Mouse (Mus musculus) monocyte, adult 2 months (primary cell): ENCODE measurements around the gene Bloc1s3.
"Not testable (repeated sequence)": the region's sequence is repeated elsewhere in the genome, so short reads cannot be mapped to it uniquely, and the experiment has no call there.

Experiments
- DNase-seq, 2 experiments: peaks; one replicate each; pipeline ENCODE4 v3.0.0; 2022; ENCODE audit warnings: low spot score in 2 of 2, low read depth in 1 of 2

Bloc1s3 gene

DNA sequence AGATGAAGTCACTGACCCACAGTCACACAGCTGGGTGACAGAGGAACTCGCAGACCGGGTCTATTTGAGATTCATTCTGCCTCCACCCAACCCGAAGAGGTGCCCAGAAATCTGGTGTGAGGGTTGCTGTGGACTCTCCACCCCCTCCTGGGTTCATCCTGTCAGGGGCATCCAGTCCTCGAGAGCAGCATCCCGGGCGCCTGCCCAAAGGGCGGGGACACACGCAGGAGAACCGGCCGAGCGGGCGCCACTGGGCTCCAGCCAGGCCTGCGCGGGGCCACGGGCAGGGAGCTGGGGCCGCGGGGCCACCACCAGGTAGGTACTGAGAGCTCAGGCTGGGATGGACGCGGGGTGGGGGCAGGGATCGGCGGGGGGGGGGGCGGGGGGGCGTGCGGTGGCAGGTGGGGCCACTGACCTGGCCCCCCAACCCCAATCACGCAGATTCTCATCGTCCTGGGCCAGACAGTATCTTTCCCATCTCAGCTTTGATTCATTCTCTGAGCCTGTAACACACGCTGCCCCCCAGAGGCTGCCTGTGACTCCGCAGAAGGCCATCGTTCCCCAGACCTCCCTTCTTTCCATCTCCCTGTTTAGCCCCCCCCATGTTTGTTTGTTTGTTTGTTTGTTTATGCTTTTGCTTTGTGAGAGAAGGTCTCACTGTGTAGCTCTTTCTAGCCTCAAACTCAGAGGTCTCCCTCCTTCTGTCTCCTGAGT is 9.6 kb upstream of the Bloc1s3 start, which contains the start of gene Nkpd1:
Nkpd1 (plus strand) TSS at position 187 of the 714 bp plus-strand sequence.
- no peak for DNase-seq

- DNase-seq, result no peak
Observed at GRCm38 (mm10) chr7:19512353-19512752, 4.2 kb upstream of the Bloc1s3 start.

DNA sequence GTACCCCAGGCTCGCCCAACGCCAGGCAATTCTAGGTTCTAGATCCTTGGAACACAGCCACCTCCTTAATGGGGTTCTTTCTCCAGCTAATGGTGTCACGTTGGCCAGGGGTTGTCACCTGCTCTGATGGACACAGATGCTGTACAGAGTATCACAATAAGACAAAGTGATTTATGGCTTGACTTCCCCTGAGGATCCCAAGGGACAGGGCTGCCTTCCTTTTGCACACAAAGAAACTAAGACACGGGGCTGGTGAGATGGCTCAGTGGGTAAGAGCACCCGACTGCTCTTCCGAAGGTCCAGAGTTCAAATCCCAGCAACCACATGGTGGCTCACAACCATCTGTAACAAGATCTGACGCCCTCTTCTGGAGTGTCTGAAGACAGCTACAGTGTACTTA is 3.8 kb upstream of the Bloc1s3 start:
- DNase-seq, result not testable (repeated sequence)

DNA sequence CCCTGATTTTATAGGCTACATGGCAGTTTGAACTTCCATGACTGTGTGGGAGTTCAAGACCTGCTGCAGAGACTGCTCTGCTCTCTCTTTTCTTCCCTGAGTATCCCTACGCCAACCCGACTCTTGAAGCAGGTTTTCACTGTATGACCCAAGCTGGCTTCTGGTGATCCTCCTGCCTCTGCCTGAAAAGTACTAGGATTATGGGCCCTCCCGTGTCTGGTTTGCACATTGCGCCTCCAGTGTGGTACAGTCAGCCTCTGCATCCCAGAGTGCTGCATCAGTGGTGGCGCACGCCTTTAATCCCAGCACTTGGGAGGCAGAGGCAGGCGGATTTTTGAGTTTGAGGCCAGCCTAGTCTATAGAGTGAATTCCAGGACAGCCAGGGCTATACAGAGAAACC is 1.6 kb upstream of the Bloc1s3 start:
- no peak for DNase-seq

- no peak for DNase-seq
Observed at GRCm38 (mm10) chr7:19508924-19509568, 879 bp upstream of the Bloc1s3 start.

GRCm38 (mm10) chr7:19507612-19507981 is 570 bp downstream of the Bloc1s3 start:
- DNase-seq, result no peak

- DNase-seq, result no peak
Observed at GRCm38 (mm10) chr7:19506969-19507611, 1.1 kb downstream of the Bloc1s3 start.

- DNase-seq, result no peak
Observed at GRCm38 (mm10) chr7:19506326-19506725, 1.8 kb downstream of the Bloc1s3 start.

DNA sequence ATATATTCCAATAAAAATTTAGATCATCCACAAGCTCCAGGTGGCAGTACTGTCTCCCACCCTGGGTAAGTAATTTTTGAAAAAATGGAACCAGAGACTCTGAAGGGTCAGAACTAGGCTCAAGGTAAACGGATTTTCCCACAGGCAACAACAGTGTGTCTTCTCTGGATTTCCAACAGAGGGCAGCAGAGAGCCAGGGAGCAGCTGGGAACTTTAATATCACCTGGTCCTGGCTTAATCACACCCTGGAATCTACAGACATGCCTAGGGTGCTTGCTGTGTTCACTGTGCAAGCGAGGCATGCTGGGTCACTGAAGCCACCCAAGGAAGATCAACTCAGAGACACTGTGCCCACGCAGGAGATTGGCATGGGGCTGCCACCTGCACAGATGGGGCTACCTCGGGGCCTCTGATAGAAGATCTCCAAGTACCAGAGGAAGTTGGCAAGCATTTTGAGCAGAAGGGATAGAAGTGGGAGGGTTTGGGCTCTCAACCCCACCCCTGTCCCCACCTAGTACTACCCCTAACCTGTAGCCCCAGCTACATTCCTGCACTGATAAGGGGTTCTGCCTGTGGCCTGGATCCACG is 4.6 kb downstream of the Bloc1s3 start:
- no peak for DNase-seq

DNA sequence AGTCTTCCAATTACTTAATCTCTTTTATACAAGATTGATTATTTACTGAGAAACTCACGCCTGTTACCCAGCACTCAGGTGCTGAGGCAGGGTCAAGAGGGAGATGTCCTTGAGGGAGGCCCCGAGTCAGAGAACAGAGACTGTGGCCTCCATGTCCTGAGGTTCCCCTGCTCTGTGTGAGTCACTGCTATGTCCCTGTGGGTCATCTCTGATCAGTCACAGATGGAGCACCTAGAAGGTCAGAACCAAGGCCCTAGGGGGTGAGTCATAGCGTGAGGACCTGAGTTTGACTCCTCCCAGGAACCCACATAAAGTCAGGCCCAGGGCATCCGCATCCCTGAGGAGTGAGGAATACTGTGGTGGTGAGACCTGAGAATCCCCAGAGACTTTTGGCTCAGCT is 6.5 kb downstream of the Bloc1s3 start:
- DNase-seq, result no peak

DNA sequence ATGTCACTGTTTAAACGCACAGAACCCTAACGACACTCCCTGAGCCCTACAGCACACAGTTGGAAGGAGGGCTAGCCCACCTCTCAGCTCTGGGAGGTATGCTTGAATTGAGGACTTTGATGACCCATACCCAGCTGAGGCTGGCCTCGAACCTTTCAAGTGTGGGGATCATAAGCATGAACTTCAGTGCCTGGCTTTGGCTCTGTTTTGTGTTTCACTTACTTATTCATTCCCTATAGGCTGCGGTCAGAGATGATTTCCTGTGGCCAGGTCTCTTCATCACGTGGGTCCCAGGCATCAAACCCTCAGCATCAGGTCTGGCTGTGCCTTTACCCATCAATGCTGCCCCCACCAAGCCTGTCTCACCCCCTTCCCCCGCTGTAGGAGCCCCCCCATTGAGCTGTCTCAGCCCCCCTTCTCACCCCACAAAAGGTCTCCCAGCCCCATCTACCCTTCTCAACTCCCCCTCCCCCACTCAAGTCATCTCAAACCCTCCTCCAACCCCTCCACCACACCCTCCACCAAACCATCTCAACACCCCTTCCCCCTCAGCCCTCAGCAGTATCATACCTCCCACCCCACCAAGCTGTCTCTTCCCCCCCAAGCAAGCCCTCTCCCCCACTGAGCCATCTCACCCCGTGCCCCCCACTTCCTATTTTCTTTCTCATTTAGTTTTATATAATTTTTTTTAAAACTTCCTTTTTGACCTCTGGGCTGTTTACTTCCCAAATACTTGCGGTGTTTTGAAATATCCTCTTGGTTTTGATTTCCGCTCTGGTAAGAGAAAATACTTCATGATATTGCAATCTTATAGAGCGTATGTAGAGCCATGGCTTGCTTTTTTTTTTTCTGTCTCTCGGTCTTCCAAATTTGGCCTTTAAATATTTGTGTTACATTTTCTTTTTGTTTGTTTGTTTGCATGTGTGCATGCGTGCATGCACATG is 7.5 kb downstream of the Bloc1s3 start:
- DNase-seq, result no peak

GRCm38 (mm10) chr7:19498326-19498725 is 9.8 kb downstream of the Bloc1s3 start:
- no peak for DNase-seq

DNA sequence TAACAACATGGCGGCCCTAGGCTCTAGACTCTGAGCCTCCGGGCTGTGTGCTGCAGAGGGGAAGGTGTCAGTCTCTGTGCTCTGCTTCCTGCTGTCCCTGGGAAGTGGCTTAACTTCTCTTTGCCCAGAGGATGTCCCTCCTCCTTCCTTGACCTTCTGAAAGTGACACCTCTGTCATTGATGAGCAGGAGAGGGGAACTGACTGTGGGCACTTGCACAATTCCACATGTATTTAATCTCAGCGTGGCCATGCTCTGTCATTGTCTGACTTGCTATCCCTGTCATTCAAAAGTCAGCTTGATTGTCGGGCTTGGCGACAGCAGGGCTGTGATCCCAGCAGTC is 12.0 kb downstream of the Bloc1s3 start:
- no peak for DNase-seq

DNA sequence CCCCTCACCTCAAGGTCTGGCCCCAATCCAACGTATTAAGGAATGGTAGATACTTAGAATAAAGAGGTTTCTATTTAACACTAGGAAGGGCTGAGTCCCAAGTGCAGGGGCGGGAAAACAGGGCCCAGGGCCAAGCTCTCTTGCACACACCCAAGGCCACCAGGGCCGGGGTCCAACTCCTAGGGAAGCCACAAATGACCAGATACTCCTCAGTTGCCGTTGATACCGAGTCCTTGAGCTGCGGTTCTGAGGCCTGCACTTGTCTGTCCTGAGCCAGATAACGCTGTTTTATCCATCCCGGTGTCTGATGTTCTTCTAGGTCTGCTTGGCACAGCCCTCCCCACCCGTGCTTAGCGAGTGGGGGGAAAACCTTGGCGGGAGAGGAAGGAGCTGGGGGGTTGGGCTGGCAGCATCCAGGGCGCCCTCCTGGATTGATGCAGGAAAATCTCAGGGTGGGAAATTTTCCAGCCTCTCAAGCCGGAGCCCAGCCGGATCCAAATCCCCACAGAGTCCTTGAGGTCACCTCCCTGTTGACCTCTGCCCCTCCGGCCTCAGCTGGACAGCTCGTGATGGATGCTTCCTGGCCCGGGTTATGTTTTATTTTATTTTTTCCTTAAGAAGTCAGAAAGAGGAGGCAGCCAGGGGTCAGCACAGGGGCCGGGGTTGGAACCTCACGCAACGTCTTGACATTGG is 12.5 kb downstream of the Bloc1s3 start:
- DNase-seq, result no peak

DNA sequence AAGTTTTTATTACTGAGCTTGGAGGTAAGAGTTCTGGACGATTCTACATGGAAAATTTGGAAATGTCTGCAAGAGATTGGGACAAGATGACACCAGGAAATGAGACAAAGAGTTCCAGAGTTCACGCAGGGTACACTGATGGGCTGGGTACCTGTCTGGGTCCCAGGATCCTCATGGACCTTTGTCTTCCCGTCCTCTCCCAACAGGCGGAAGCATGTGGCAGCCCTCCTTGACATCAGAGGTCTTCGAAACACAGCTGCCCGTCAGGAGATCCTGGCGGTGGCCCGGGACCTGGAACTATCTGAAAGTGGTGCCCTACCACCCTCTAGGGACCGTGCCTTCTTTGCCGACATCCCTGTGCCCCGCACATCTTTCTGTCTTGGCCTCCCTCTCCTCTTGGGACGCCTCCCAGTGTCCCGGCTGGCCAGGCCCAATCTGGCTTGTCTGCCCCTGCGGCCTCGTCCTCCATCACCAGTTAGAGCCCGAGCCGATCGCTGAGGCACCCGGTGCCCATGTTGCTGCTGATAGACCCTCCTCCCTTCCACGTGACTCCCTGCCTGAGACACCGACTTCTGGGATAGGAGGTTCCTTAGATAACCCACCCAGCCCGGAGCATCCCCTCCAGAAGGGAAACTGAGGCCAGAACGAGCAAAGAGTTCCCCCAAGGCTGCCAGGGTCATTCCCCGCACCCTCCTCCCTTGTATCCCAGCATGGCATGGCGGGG is 13.3 kb downstream of the Bloc1s3 start:
- DNase-seq, result no peak

DNA sequence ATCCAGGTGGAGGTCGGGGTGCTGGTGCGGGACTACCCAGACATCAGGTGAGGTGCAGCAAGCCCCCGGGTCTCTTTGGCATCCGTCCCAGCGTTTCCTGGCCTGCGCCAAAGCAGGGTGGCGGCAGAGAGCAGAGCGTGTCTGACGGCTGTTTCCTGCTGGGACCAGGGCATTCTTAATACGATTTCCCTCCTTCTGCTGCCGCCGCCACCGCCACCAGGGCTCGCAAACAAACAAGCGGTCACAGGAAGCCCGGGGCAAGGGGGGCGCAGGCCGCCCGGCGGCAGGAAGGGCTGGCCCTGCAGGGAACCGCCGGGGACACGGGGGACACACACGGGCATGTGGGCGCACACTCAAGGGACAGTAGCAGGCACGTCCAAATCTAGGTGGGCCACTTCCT is 16.4 kb downstream of the Bloc1s3 start:
- no peak for DNase-seq

DNA sequence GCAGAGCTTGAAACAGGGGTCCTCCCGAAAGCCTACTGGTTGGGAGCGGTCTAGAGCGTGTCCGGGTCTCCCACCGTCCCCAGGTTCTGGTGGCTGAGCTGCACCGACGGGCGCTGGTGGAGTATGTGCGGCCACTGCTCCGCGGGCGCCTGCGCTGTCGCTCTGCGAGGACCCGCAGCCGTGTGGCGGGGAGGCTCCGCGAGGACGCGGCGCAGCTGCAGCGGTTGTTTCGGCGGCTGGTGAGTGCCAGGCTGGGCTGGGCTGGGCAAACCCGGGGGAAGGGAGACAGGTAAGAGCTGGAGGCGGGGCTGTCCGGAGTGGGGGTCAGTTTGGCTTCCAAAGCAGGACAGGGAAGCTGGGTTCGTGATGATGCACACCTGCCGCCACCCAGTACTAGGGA is 18.6 kb downstream of the Bloc1s3 start:
- no peak for DNase-seq

- no peak for DNase-seq
Observed at GRCm38 (mm10) chr7:19486549-19486948, 21.6 kb downstream of the Bloc1s3 start.

DNA sequence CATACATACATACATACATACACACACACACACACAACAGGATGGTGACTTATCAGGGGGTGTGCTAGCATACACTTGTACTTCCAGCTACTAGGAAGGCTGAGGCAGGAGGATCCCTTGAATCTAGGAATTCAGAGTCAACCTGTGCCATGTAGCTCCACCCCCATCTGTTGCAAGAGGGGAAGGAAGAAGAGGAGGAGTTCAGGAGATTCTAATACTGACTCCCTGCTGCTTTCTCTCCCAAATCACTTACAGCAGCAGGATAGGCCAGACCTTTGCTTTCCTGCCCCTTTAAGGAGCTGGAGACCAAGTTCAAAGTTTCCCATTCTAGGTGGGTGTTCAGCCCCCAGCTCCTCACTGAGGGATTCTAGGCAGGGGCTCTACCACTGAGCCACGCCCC is 22.7 kb downstream of the Bloc1s3 start:
- no peak for DNase-seq

GRCm38 (mm10) chr7:19483281-19483680 is 24.9 kb downstream of the Bloc1s3 start:
- no peak for DNase-seq
